Mouse (Mus musculus): Measurements from ENCODE around the gene Zmynd8. TPM values are rescaled to one million over a fixed set of nuclear protein-coding genes. Genes with fewer than 3 reads are reported as not detected.

The Zmynd8 gene
- polyA plus RNA-seq, 1 experiment, result 20.7 TPM

DNA sequence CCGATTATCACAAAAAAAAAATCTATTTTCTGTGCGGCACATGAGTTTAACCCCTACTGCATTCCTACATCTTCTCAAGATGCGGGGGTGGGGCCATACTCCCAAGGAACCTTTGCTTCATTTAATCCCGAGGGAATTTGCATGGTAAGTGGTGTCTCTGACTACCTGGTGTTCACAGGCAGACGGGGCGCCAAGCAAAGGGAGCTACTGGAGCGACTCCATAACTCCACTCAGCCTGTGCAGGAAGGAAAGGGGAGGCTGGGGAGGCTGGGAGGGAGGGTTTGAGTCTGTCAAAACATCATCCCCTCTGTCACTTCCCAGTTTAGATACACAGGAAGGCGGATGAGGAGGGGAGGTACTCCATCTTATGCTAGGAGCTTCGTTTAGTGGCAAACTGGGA is 66.5 kb downstream of the Zmynd8 start:
- peaks cover 87% of the 10 kb centered on the region for H3K36me3 ChIP-seq (ENCODE audit: control insufficient read depth, insufficient read depth)

DNA sequence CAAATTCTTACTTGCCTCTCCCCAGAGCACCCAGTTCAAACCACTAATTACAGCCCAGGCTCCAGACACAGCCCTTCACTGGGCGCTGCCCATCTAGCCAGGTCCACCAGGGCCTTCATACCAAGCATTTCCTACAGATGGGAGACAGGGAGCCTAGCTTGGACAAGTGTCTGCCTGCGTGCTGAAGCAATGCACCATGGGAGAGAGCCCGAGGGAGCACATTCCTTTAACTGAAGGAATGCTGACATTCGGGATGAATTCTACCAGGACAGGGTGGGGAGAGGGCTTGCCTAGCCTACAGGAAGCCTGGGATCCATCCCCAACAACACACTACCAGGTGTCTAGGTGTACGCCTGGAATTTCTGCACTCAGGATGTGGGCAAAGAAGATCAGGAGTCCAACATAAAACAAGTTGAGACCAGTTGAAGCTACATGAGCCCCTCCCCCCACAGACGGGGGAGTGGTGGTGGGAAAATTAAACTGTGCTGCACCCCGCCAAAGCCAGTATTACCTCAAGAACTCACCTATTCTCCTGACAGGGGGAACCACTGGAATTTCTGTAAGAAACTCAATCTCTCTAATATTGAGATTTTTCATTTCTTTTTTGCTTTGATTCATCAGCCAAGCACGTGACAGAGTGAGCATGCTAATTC is 67.1 kb downstream of the Zmynd8 start:
- Histone ChIP-seq H3K36me3 (ENCODE audit: control insufficient read depth, insufficient read depth) (peaks cover 87% of the 10 kb centered on the region), H3K27me3 (ENCODE audit: control insufficient read depth, insufficient read depth, insufficient read length) (no peaks in the 10 kb centered on the region)

More for the DNA sequence above, 66.5 kb downstream of the Zmynd8 start:
- Histone ChIP-seq H3K79me3 (ENCODE audit: low read depth) (no peaks in the 10 kb centered on the region), H3K4me3 (ENCODE audit: insufficient read depth, poor library complexity, severe bottlenecking) (no peak overlapping the region), H3K27me3 (ENCODE audit: control insufficient read depth, insufficient read depth, insufficient read length) (no peaks in the 10 kb centered on the region), H3K79me2 (ENCODE audit: control insufficient read depth, insufficient read depth) (no peaks in the 10 kb centered on the region), H3ac (ENCODE audit: control insufficient read depth, insufficient read length, low read depth) (no peak overlapping the region)
- no peak for TF ChIP-seq MAX (IDR thresholded peaks at IDR 0.05)

DNA sequence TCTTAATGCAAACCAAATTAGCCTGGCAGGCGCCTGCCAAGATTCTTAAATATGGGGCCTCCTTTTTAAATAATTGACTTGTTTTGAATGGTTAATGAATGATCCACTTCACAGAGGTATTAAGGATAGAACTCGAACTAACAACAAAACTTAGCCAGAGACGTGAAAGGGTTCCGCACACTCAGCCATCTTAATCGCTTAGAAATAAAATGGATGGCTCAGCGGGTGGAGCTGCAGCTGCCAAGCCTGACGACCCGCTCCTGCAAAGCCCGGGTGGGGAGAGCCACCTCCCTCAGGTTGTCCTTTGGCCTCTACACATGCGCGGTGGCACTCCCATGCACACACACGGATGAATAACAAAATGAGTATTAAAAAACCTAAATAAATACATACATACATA is 70.0 kb downstream of the Zmynd8 start:
- Histone ChIP-seq H3K4me3 (ENCODE audit: insufficient read depth, poor library complexity, severe bottlenecking) (no peak overlapping the region), H3K36me3 (ENCODE audit: control insufficient read depth, insufficient read depth) (peaks cover 90% of the 10 kb centered on the region)

More for the DNA sequence above, 67.1 kb downstream of the Zmynd8 start:
- no peak for TF ChIP-seq MYOG (IDR thresholded peaks at IDR 0.05; ENCODE audit: control insufficient read depth, extremely low read depth, insufficient read length)
- Histone ChIP-seq H3K79me3 (ENCODE audit: low read depth) (no peaks in the 10 kb centered on the region), H3ac (ENCODE audit: control insufficient read depth, insufficient read length, low read depth) (no peak overlapping the region), H3K4me3 (ENCODE audit: insufficient read depth, poor library complexity, severe bottlenecking) (no peak overlapping the region), H3K79me2 (ENCODE audit: control insufficient read depth, insufficient read depth) (no peaks in the 10 kb centered on the region)

DNA sequence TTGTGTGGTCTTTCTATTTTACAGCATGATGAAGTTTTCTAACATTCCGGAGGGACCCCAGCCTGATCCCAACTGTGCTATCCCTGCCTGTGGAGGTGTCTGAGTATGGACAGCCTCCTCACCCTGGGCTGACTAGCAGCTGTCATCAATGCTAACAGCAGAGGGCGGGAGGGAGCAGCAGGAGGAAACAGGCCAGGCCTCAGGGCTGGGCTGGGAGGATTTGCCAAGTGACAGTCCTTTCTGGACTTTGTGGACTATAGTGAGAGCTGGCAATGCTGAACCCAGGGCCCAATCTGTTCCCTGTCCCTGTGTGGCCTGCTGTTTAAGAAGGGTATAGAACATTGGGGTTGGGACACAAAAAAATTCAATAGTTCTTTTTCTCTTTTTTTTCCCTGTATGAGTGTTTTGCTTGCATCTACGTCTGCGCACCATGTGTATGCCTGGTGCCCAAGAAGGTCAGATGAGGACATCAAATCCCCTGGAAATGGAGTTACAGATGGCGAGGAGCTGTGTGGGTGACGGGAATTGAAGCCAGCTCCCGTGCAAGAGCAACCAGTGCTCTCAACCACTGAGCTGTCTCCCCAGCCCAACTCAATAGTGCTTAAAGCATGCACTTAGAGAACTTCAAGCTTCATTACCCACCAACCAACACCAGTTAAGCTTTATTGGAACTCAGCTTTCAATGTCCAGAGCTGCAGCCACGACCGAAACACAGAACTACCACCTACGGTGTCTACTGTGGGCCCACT is 72.7 kb downstream of the Zmynd8 start:
- Histone ChIP-seq H3K79me2 (ENCODE audit: control insufficient read depth, insufficient read depth) (no peaks in the 10 kb centered on the region), H3K4me3 (ENCODE audit: insufficient read depth, poor library complexity, severe bottlenecking) (no peak overlapping the region), H3K27me3 (ENCODE audit: control insufficient read depth, insufficient read depth, insufficient read length) (no peaks in the 10 kb centered on the region), H3K36me3 (ENCODE audit: control insufficient read depth, insufficient read depth) (peaks cover 90% of the 10 kb centered on the region), H3K79me3 (ENCODE audit: low read depth) (no peaks in the 10 kb centered on the region), H3ac (ENCODE audit: control insufficient read depth, insufficient read length, low read depth) (no peak overlapping the region)
- TF ChIP-seq MYOD1 (IDR thresholded peaks at IDR 0.05; ENCODE audit: control insufficient read depth, insufficient read length, low read depth) (peak; percentile 8), USF1 (IDR thresholded peaks at IDR 0.05; ENCODE audit: low read depth) (no peak), MAX (IDR thresholded peaks at IDR 0.05) (no peak), FOSL1 (IDR thresholded peaks at IDR 0.05; ENCODE audit: insufficient read depth, low read length, poor library complexity, severe bottlenecking) (no peak), MYOG (IDR thresholded peaks at IDR 0.05; ENCODE audit: control insufficient read depth, extremely low read depth, insufficient read length) (no peak), CTCF (IDR thresholded peaks at IDR 0.05; ENCODE audit: control insufficient read depth, insufficient read depth, insufficient read length) (peak; percentile 64)

More for the DNA sequence above, 70.0 kb downstream of the Zmynd8 start:
- no peak overlapping the region for H3ac ChIP-seq (ENCODE audit: control insufficient read depth, insufficient read length, low read depth)
- H3K79me2 ChIP-seq (ENCODE audit: control insufficient read depth, insufficient read depth), result no peaks in the 10 kb centered on the region
- no peaks in the 10 kb centered on the region for H3K79me3 ChIP-seq (ENCODE audit: low read depth)
- TF ChIP-seq MAX (IDR thresholded peaks at IDR 0.05) (no peak), FOSL1 (IDR thresholded peaks at IDR 0.05; ENCODE audit: insufficient read depth, low read length, poor library complexity, severe bottlenecking) (no peak), MYOD1 (IDR thresholded peaks at IDR 0.05; ENCODE audit: control insufficient read depth, insufficient read length, low read depth) (no peak), MYOG (IDR thresholded peaks at IDR 0.05; ENCODE audit: control insufficient read depth, extremely low read depth, insufficient read length) (no peak), CEBPB (IDR thresholded peaks at IDR 0.05; ENCODE audit: low read depth) (no peak), CTCF (IDR thresholded peaks at IDR 0.05; ENCODE audit: control insufficient read depth, insufficient read depth, insufficient read length) (no peak), USF1 (IDR thresholded peaks at IDR 0.05; ENCODE audit: low read depth) (no peak)
- H3K27me3 ChIP-seq (ENCODE audit: control insufficient read depth, insufficient read depth, insufficient read length), result no peaks in the 10 kb centered on the region

DNA sequence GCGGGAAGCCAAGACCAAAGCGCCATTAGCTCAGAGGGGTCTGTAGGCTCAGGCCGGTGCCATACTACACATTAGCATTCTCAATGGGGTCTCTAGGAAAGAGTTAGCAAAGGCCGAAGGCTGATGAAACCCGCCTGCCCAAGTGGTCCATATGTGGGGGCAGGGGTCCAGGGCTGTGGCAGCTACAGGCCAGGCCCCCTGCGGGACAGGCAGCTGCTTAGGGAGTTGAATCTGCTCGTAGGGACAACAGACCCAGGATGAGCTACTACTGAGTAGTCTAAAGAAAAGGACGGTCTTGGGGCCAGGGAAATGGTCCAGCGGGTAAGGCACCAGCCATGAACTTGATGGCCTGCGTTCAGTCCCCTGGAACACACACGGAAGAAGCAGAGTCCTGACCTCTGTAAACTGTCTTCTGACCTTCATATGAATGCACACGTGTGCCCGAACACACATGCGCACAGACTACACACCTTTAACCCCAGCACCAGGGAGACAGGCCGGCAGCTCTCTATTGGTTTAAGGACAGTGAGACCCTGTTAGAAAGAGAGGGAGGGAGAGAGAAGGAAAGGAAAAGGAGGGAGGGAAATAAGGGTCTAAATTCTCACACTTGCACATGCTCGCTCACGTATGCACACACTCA is 73.4 kb downstream of the Zmynd8 start:
- H3K79me3 ChIP-seq (ENCODE audit: low read depth), result no peaks in the 10 kb centered on the region
- no peaks in the 10 kb centered on the region for H3K27me3 ChIP-seq (ENCODE audit: control insufficient read depth, insufficient read depth, insufficient read length)
- no peak overlapping the region for H3K4me3 ChIP-seq (ENCODE audit: insufficient read depth, poor library complexity, severe bottlenecking)
- H3ac ChIP-seq (ENCODE audit: control insufficient read depth, insufficient read length, low read depth), result no peak overlapping the region
- TF ChIP-seq USF1 (IDR thresholded peaks at IDR 0.05; ENCODE audit: low read depth), result no peak
- no peak for TF ChIP-seq CTCF (IDR thresholded peaks at IDR 0.05; ENCODE audit: control insufficient read depth, insufficient read depth, insufficient read length)
- no peak for TF ChIP-seq MYOG (IDR thresholded peaks at IDR 0.05; ENCODE audit: control insufficient read depth, extremely low read depth, insufficient read length)
- no peak for TF ChIP-seq CEBPB (IDR thresholded peaks at IDR 0.05; ENCODE audit: low read depth)
- TF ChIP-seq MYOD1 (IDR thresholded peaks at IDR 0.05; ENCODE audit: control insufficient read depth, insufficient read length, low read depth), result no peak
- no peak for TF ChIP-seq FOSL1 (IDR thresholded peaks at IDR 0.05; ENCODE audit: insufficient read depth, low read length, poor library complexity, severe bottlenecking)
- TF ChIP-seq MAX (IDR thresholded peaks at IDR 0.05), result no peak
- H3K79me2 ChIP-seq (ENCODE audit: control insufficient read depth, insufficient read depth), result no peaks in the 10 kb centered on the region
- H3K36me3 ChIP-seq (ENCODE audit: control insufficient read depth, insufficient read depth), result peaks cover 86% of the 10 kb centered on the region

DNA sequence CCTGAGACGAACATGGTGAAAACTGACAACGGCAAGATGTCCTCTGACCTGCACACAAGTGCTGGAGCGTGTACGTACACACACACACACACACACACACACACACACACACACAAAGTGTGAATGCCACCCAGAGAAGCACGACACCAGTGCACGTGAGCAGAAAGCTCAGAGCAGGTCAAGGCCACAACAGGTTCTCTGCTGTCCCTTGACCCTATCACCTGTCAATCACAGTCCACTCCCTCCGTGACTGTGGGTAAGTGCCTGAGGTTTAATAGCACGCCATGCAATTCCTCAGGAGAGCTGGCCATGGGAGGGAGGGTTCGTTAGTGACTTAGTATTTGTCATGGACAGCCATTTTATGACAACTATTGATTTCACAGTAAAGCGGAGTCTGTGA is 74.0 kb downstream of the Zmynd8 start:
- no peaks in the 10 kb centered on the region for H3K79me3 ChIP-seq (ENCODE audit: low read depth)
- no peaks in the 10 kb centered on the region for H3K27me3 ChIP-seq (ENCODE audit: control insufficient read depth, insufficient read depth, insufficient read length)
- H3K36me3 ChIP-seq (ENCODE audit: control insufficient read depth, insufficient read depth), result peaks cover 88% of the 10 kb centered on the region
- TF ChIP-seq USF1 (IDR thresholded peaks at IDR 0.05; ENCODE audit: low read depth), result no peak
- no peak for TF ChIP-seq MYOD1 (IDR thresholded peaks at IDR 0.05; ENCODE audit: control insufficient read depth, insufficient read length, low read depth)
- TF ChIP-seq CTCF (IDR thresholded peaks at IDR 0.05; ENCODE audit: control insufficient read depth, insufficient read depth, insufficient read length), result no peak
- no peak for TF ChIP-seq MYOG (IDR thresholded peaks at IDR 0.05; ENCODE audit: control insufficient read depth, extremely low read depth, insufficient read length)
- no peak overlapping the region for H3K4me3 ChIP-seq (ENCODE audit: insufficient read depth, poor library complexity, severe bottlenecking)
- H3K79me2 ChIP-seq (ENCODE audit: control insufficient read depth, insufficient read depth), result no peaks in the 10 kb centered on the region
- no peak overlapping the region for H3ac ChIP-seq (ENCODE audit: control insufficient read depth, insufficient read length, low read depth)
